Mouse (Mus musculus) forebrain, embryonic 13.5 days (tissue): ENCODE measurements at regions not wholly inside any gene's neighbourhood (a gene's known extent, or its start where the extent isn't known, plus 50 kb on each side); places are given as distances from the start of the nearest gene placed in this dataset.
A peak's percentile ranks its signal among the peaks of the same experiment; 100 is the strongest.

Source experiments
- ATAC-seq: fragments of 200-750 bp; cut with Nextera tagmentation; 2 replicates; pipeline ENCODE4 v1.8.0; 2017
- H3K27ac ChIP-seq: fragments of 300-500 bp; sonication (generic); 2 replicates; pipeline ENCODE4 v1.5.1; 2015; ENCODE audit warnings: inconsistent platforms, mild to moderate bottlenecking, moderate library complexity
- H3K27me3 ChIP-seq: fragments of 300-500 bp; sonication (generic); 2 replicates; pipeline ENCODE4 v1.6.1; 2015; ENCODE audit warnings: mild to moderate bottlenecking, inconsistent platforms
- H3K36me3 ChIP-seq: fragments of 300-500 bp; sonication (generic); 2 replicates; pipeline ENCODE4 v1.6.1; 2015; ENCODE audit warnings: mild to moderate bottlenecking, inconsistent platforms; ENCODE audit not compliant: poor library complexity, severe bottlenecking
- H3K4me1 ChIP-seq: fragments of 300-500 bp; sonication (generic); 2 replicates; pipeline ENCODE4 v1.6.1; 2015; ENCODE audit warnings: inconsistent platforms
- H3K4me2 ChIP-seq: fragments of 300-500 bp; sonication (generic); 2 replicates; pipeline ENCODE4 v1.6.1; 2015; ENCODE audit warnings: inconsistent platforms, mild to moderate bottlenecking, moderate library complexity
- H3K4me3 ChIP-seq: fragments of 300-500 bp; sonication (generic); 2 replicates; pipeline ENCODE4 v1.5.1; 2015; ENCODE audit warnings: mild to moderate bottlenecking, inconsistent platforms
- H3K9ac ChIP-seq: fragments of 300-500 bp; sonication (generic); 2 replicates; pipeline ENCODE4 v1.6.1; 2015; ENCODE audit warnings: mild to moderate bottlenecking, inconsistent platforms
- H3K9me3 ChIP-seq: fragments of 300-500 bp; sonication (generic); replicated peaks from 2 replicates; pipeline ENCODE4 v1.6.1; 2016; ENCODE audit warnings: inconsistent platforms
- WGBS: fragments of 180-500 bp; shearing (Covaris S2); methylation state at CpG from one replicate; pipeline ENCODE4 v1.1.7; 2015; 5-methylcytosine and 5-hydroxymethylcytosine counted together

- Histone ChIP-seq H3K36me3 (no peaks in the 10 kb centered on the region), H3K4me3 (no peak overlapping the region), H3K4me1 (no peaks in the 10 kb centered on the region), H3K4me2 (no peak overlapping the region), H3K9ac (no peak overlapping the region), H3K9me3 (no peaks in the 10 kb centered on the region), H3K27me3 (no peaks in the 10 kb centered on the region), H3K27ac (no peak overlapping the region)
- no peak for ATAC-seq
- 77% methylated on average over 2 of the region's 2 CpGs for WGBS
Measured at GRCm38 (mm10) chr9:92661938-92662337, 119.9 kb downstream of the Plod2 start.

GRCm38 (mm10) chr9:92667361-92667881, 125.4 kb downstream of the Plod2 start:
- 78% methylated on average over 1 of the region's 1 CpGs for WGBS
- Histone ChIP-seq H3K36me3 (no peaks in the 10 kb centered on the region), H3K9ac (no peak overlapping the region), H3K4me3 (no peak overlapping the region), H3K27me3 (no peaks in the 10 kb centered on the region), H3K4me2 (no peak overlapping the region), H3K9me3 (no peaks in the 10 kb centered on the region; the same call in 1 of the 2 replicates), H3K27ac (no peak overlapping the region), H3K4me1 (no peaks in the 10 kb centered on the region)
- ATAC-seq, result no peak

DNA sequence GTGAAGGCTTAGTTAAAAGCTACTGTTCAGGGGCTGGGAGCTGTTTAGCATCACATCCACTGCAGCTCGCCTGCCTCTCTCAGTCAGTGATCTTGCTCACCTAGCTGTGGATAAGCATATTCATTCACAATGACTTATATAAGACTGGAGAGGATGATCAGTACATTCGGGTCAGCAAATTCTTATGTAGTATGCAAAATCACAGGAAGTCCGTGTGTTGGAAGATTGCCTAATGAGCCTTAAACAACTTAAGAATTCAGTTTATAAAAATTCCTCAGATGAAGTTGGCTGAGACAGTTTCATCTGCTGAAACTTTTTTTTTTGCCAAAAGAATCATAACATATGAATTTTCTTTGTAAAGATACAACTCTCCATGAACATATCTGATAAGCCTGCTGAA, 129.9 kb downstream of the Plod2 start:
- ATAC-seq, result no peak

DNA sequence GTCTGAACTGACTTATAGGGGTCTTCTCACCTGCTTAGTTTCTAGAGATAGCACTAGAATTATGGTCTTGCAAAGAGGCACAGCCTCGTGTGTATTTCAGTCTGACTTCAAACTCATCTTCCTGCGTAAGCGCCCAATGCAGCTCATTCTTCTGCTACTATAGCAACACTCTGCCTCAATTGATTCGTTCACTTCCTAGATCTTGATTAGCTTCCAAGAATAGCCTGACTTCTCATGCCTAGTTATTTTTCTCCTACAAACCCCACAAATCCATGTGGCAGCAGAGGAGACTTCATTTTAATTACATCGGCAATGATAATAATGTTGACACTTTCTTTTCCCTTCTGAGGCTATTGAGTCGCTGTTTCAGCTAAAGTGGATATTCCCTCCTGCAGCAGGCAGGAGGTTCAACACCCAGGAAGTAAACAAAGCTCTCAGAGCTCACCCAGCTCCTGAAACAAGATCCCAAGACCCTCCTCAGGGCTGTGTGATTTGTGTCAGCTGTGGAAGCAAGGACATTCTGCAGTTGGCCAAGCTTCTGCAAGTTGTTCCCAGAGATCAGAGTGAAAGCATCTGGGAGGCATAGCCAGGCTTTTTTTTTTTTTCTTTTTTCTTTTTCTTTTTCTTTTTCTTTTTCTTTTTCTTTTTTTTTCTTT, 152.5 kb downstream of the Plod2 start:
- Histone ChIP-seq H3K27me3 (no peaks in the 10 kb centered on the region), H3K27ac (no peak overlapping the region), H3K9ac (no peak overlapping the region), H3K4me2 (no peak overlapping the region), H3K9me3 (no peaks in the 10 kb centered on the region), H3K4me3 (no peak overlapping the region), H3K4me1 (no peaks in the 10 kb centered on the region), H3K36me3 (no peaks in the 10 kb centered on the region)
- 68% methylated on average over 6 of the region's 6 CpGs for WGBS
- no peak for ATAC-seq

More for the DNA sequence above, 129.9 kb downstream of the Plod2 start:
- WGBS, result 86% methylated on average over 3 of the region's 3 CpGs
- Histone ChIP-seq H3K27ac (no peak overlapping the region), H3K36me3 (no peaks in the 10 kb centered on the region), H3K27me3 (no peaks in the 10 kb centered on the region), H3K9ac (no peak overlapping the region), H3K9me3 (no peaks in the 10 kb centered on the region; the same call in 1 of the 2 replicates), H3K4me1 (no peaks in the 10 kb centered on the region), H3K4me3 (no peak overlapping the region), H3K4me2 (no peak overlapping the region)

DNA sequence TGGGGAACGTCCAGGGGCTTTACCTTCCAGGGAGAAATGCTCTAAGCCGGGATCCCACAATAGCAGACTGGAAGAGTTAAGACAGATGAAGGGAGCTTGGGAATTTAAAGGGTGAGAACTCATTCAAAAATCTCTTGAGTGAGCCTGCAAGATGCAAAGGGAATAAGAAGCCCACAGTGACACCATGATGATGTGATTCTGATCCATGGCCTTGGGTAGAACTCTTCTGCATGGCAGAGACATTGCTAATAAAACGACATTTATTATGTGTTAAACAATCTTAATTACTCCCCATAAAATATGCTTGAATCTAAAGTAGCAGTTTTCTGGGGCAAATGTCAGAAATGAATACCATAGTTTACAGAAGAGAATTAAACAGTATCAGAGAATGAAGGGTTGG, 155.9 kb downstream of the Plod2 start:
- no peak overlapping the region for H3K27ac ChIP-seq
- no peaks in the 10 kb centered on the region for H3K27me3 ChIP-seq
- no peak overlapping the region for H3K4me2 ChIP-seq
- 54% methylated on average over 3 of the region's 3 CpGs for WGBS
- no peak overlapping the region for H3K4me3 ChIP-seq
- no peaks in the 10 kb centered on the region for H3K4me1 ChIP-seq
- H3K9me3 ChIP-seq, result no peaks in the 10 kb centered on the region
- H3K36me3 ChIP-seq, result no peaks in the 10 kb centered on the region
- H3K9ac ChIP-seq, result no peak overlapping the region
- no peak for ATAC-seq

- Histone ChIP-seq H3K4me3 (no peak overlapping the region), H3K4me1 (no peaks in the 10 kb centered on the region), H3K27me3 (no peaks in the 10 kb centered on the region), H3K9ac (no peak overlapping the region), H3K36me3 (no peaks in the 10 kb centered on the region), H3K9me3 (no peaks in the 10 kb centered on the region), H3K4me2 (no peak overlapping the region), H3K27ac (no peak overlapping the region)
- no peak for ATAC-seq
- 86% methylated on average over 2 of the region's 2 CpGs for WGBS
Measured at GRCm38 (mm10) chr9:92704752-92705151, 162.7 kb downstream of the Plod2 start.

DNA sequence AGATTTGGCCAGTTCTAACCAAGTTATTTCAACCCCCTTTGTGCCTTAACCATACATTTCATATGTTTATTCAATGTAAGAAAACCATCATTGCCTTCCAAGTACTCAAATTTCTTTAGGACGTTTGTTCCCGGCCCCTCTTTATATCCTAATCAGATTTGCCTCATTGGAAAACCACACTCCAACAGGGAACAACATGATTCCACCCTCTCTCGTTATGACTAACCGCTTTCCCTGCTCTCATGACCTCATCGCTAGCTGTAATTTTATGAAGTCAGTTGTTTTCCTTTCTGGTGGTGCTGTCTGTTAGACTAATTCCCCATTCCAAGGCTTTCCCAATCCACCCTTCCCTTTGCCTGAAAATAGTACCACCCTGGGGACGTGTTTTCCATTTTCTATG, 165.0 kb downstream of the Plod2 start:
- no peak for ATAC-seq
- Histone ChIP-seq H3K9me3 (no peaks in the 10 kb centered on the region), H3K27ac (no peak overlapping the region), H3K36me3 (no peaks in the 10 kb centered on the region), H3K27me3 (no peaks in the 10 kb centered on the region), H3K4me3 (no peak overlapping the region), H3K4me2 (no peak overlapping the region), H3K9ac (no peak overlapping the region), H3K4me1 (no peaks in the 10 kb centered on the region)
- WGBS, result 84% methylated on average over 6 of the region's 6 CpGs

- Histone ChIP-seq H3K36me3 (no peaks in the 10 kb centered on the region), H3K4me1 (peaks cover 27% of the 10 kb centered on the region), H3K4me3 (no peak overlapping the region), H3K27me3 (no peaks in the 10 kb centered on the region), H3K9ac (no peak overlapping the region), H3K27ac (peak overlapping the region; percentile 51; the same call in 1 of the 2 replicates), H3K9me3 (no peaks in the 10 kb centered on the region), H3K4me2 (peak overlapping the region; percentile 23; the same call in 1 of the 2 replicates)
- ATAC-seq, result peak; percentile 94
- 9% methylated on average over 6 of the region's 6 CpGs for WGBS
Measured at GRCm38 (mm10) chr9:92717176-92717575, 175.2 kb downstream of the Plod2 start.

- no peak for ATAC-seq
- no peaks in the 10 kb centered on the region for H3K27me3 ChIP-seq
- H3K4me2 ChIP-seq, result no peak overlapping the region
- H3K4me3 ChIP-seq, result no peak overlapping the region
- peaks cover 27% of the 10 kb centered on the region for H3K4me1 ChIP-seq
- H3K27ac ChIP-seq, result no peak overlapping the region
- no peaks in the 10 kb centered on the region for H3K36me3 ChIP-seq
- no peak overlapping the region for H3K9ac ChIP-seq
- H3K9me3 ChIP-seq, result no peaks in the 10 kb centered on the region
Measured at GRCm38 (mm10) chr9:92718337-92718736, 176.3 kb downstream of the Plod2 start.

GRCm38 (mm10) chr9:92719251-92719650, 177.2 kb downstream of the Plod2 start:
- Histone ChIP-seq H3K27me3 (no peaks in the 10 kb centered on the region), H3K9me3 (no peaks in the 10 kb centered on the region), H3K36me3 (no peaks in the 10 kb centered on the region), H3K9ac (no peak overlapping the region), H3K4me3 (no peak overlapping the region), H3K27ac (no peak overlapping the region), H3K4me2 (no peak overlapping the region), H3K4me1 (peaks cover 27% of the 10 kb centered on the region)
- WGBS, result 58% methylated on average over 6 of the region's 6 CpGs
- ATAC-seq, result no peak

DNA sequence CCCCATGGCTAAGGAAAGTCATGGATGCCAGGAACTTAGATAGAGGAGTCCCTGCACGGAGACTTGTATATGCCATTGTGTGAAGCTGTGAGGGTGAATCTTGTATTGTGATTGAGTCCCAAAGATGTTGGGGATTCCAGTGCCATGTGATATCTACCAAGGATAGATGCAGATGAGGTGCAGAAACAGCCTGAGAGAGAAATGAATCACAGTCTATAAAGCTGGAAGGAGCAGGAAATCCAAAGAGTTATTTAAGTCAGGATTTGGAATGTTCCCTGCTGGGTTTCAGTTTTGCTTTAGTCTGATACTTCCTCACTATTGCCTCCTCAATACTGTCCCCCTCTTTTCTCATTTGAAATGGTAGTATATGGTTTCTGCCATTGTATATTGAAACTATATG, 186.8 kb downstream of the Plod2 start:
- H3K9ac ChIP-seq, result no peak overlapping the region
- WGBS, result 97% methylated on average over 1 of the region's 1 CpGs
- H3K4me2 ChIP-seq, result no peak overlapping the region
- ATAC-seq, result no peak
- no peaks in the 10 kb centered on the region for H3K27me3 ChIP-seq
- no peaks in the 10 kb centered on the region for H3K4me1 ChIP-seq
- no peak overlapping the region for H3K4me3 ChIP-seq
- H3K9me3 ChIP-seq, result no peaks in the 10 kb centered on the region
- H3K36me3 ChIP-seq, result no peaks in the 10 kb centered on the region
- H3K27ac ChIP-seq, result no peak overlapping the region

- ATAC-seq, result no peak
- H3K9ac ChIP-seq, result no peak overlapping the region
- H3K4me2 ChIP-seq, result no peak overlapping the region
- WGBS, result 84% methylated on average over 3 of the region's 3 CpGs
- no peak overlapping the region for H3K27ac ChIP-seq
- no peaks in the 10 kb centered on the region for H3K36me3 ChIP-seq
- no peaks in the 10 kb centered on the region for H3K9me3 ChIP-seq
- H3K4me3 ChIP-seq, result no peak overlapping the region
- H3K4me1 ChIP-seq, result no peaks in the 10 kb centered on the region
- no peaks in the 10 kb centered on the region for H3K27me3 ChIP-seq
Measured at GRCm38 (mm10) chr9:92731396-92731795, 189.4 kb downstream of the Plod2 start.

DNA sequence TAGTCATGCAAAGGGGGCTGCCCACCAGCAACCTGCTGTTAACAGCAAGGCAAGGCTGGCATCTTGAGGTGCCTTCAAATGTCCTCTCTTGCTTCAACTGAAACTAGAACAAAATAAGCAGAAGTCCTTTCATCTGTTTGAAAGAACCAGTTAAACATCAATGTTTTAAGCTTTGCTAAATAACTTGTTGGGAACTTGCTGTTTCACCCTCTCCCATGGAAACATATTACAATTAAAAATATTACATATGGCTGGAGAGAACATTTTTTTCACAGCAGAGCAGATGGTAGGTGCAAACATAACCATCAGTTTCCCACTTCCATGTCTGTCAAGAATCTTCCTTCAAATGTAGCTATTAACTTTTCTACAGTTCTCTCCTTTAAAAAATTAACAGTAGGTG, 225.5 kb downstream of the Plod2 start:
- peak; percentile 15; the same call in 1 of the 2 replicates for ATAC-seq
- H3K9me3 ChIP-seq, result no peaks in the 10 kb centered on the region

More for the DNA sequence above, 225.5 kb downstream of the Plod2 start:
- no peak overlapping the region for H3K4me2 ChIP-seq
- no peaks in the 10 kb centered on the region for H3K27me3 ChIP-seq
- no peaks in the 10 kb centered on the region for H3K36me3 ChIP-seq
- no peak overlapping the region for H3K4me3 ChIP-seq
- no peak overlapping the region for H3K27ac ChIP-seq
- H3K4me1 ChIP-seq, result no peaks in the 10 kb centered on the region
- H3K9ac ChIP-seq, result no peak overlapping the region
